Mouse (Mus musculus) liver, adult 2 months (tissue): ENCODE results near the gene Wfdc6b. TPM values are rescaled to one million over a fixed set of nuclear protein-coding genes. Genes with fewer than 3 reads are reported as not detected.
A peak's percentile ranks its signal among the peaks of the same experiment; 100 is the strongest.

Source experiments
- DNase-seq: peaks from one replicate; pipeline ENCODE4 v3.0.0-alpha.2; 2011; ENCODE audit warnings: low read depth, low spot score; ENCODE audit errors: extremely low read depth
- H3K27ac ChIP-seq: fragments of 200-500 bp; replicated peaks from 2 replicates; pipeline ENCODE4 v1.5.1; 2012; ENCODE audit warnings: low read depth, mild to moderate bottlenecking, control low read depth, inconsistent platforms, low read length; ENCODE audit not compliant: insufficient read depth
- H3K27me3 ChIP-seq: fragments of 200-500 bp; 2 replicates; pipeline ENCODE4 v1.6.1; 2012; ENCODE audit warnings: mild to moderate bottlenecking, moderate library complexity, low read length, inconsistent platforms; ENCODE audit not compliant: control insufficient read depth, insufficient read depth
- H3K36me3 ChIP-seq: fragments of 200-500 bp; 2 replicates; pipeline ENCODE4 v1.6.1; 2012; ENCODE audit warnings: low read length, inconsistent platforms; ENCODE audit not compliant: control insufficient read depth, insufficient read depth
- H3K4me1 ChIP-seq: fragments of 200-500 bp; 2 replicates; pipeline ENCODE4 v1.6.1; 2011; ENCODE audit warnings: low read length; ENCODE audit not compliant: control insufficient read depth, insufficient read depth
- H3K4me3 ChIP-seq: fragments of 200-500 bp; 2 replicates; pipeline ENCODE4 v1.5.1; 2011; ENCODE audit warnings: low read depth, mild to moderate bottlenecking, control low read depth, low read length, moderate library complexity; ENCODE audit not compliant: insufficient read depth
- H3K79me2 ChIP-seq: fragments of 200-500 bp; 2 replicates; pipeline ENCODE4 v1.6.1; 2012; ENCODE audit warnings: inconsistent platforms, mild to moderate bottlenecking, low read length, moderate library complexity; ENCODE audit not compliant: control insufficient read depth, insufficient read depth
- H3K9ac ChIP-seq: fragments of 200-500 bp; 2 replicates; pipeline ENCODE4 v1.6.1; 2012; ENCODE audit warnings: low read depth, mild to moderate bottlenecking, control low read depth, inconsistent platforms, low read length
- CTCF ChIP-seq: fragments of 200-500 bp; IDR thresholded peaks from 2 replicates; pipeline ENCODE4 v1.5.1; 2011; ENCODE audit warnings: low read depth, low read length, control low read depth
- POLR2A ChIP-seq: fragments of 200-500 bp; IDR thresholded peaks from 2 replicates; pipeline ENCODE4 v1.6.1; 2011; ENCODE audit warnings: low read length, control low read depth; ENCODE audit not compliant: insufficient read depth; ENCODE audit errors: extremely low read depth
- WGBS: fragments of 180-500 bp; shearing (Covaris S2); methylation state at CpG from one replicate; pipeline ENCODE4 v1.1.7; 2018; 5-methylcytosine and 5-hydroxymethylcytosine counted together
- polyA plus RNA-seq: library from polyadenylated mRNA; depleted of rRNA; stranded (reverse); fragments of >200 nt; gene quantifications from 2 replicates; pipeline ENCODE4 v1.2.3, GENCODE M21; 2012; rRNA removed
- total RNA-seq: library from RNA; depleted of rRNA; stranded (reverse); fragments of >200 nt; gene quantifications from 2 replicates; pipeline ENCODE4 v1.2.3, GENCODE M21; 2014; rRNA removed

The Wfdc6b gene
- total and polyA plus RNA-seq, 2 experiments, result not detected

- no peak for DNase-seq
- no peak overlapping the region for H3K27ac ChIP-seq
- TF ChIP-seq CTCF, result no peak
- TF ChIP-seq POLR2A, result no peak
- no peak overlapping the region for H3K4me3 ChIP-seq
- no peaks in the 10 kb centered on the region for H3K4me1 ChIP-seq
- 87% methylated on average over 13 of the region's 13 CpGs for WGBS
- no peaks in the 10 kb centered on the region for H3K36me3 ChIP-seq
- no peaks in the 10 kb centered on the region for H3K79me2 ChIP-seq
- H3K9ac ChIP-seq, result no peak overlapping the region
- no peaks in the 10 kb centered on the region for H3K27me3 ChIP-seq
These were observed 28.8 kb downstream of the Wfdc6b start for GRCm38 (mm10) chr2:164641881-164642673.

GRCm38 (mm10) chr2:164655858-164656257 lies 42.5 kb downstream of the Wfdc6b start, which contains the start of gene Wfdc10:
Wfdc10 (plus strand) TSS chr2:164656046.
- 17% methylated on average over 11 of the region's 11 CpGs for WGBS
- no peaks in the 10 kb centered on the region for H3K79me2 ChIP-seq
- DNase-seq, result no peak
- no peak within 1 kb of the TSS for H3K4me3 ChIP-seq
- H3K36me3 ChIP-seq, result no peaks in the 10 kb centered on the region
- TF ChIP-seq CTCF (peak; percentile 82), POLR2A (no peak)
- no peaks in the 10 kb centered on the region for H3K27me3 ChIP-seq
- no peaks in the 10 kb centered on the region for H3K4me1 ChIP-seq
- H3K27ac ChIP-seq, result no peak within 1 kb of the TSS
- H3K9ac ChIP-seq, result no peak within 1 kb of the TSS

GRCm38 (mm10) chr2:164656483-164656882 lies 43.2 kb downstream of the Wfdc6b start, which contains the start of gene Wfdc9:
Wfdc9 (minus strand) TSS chr2:164656583.
- Histone ChIP-seq H3K27ac (no peak within 1 kb of the TSS), H3K9ac (no peak within 1 kb of the TSS), H3K79me2 (no peaks in the 10 kb centered on the region), H3K4me3 (no peak within 1 kb of the TSS), H3K4me1 (no peaks in the 10 kb centered on the region), H3K27me3 (no peaks in the 10 kb centered on the region), H3K36me3 (no peaks in the 10 kb centered on the region)
- WGBS, result 76% methylated on average over 9 of the region's 9 CpGs
- DNase-seq, result no peak
- TF ChIP-seq POLR2A (no peak), CTCF (no peak)

GRCm38 (mm10) chr2:164664851-164665250 lies 51.5 kb downstream of the Wfdc6b start:
- H3K4me3 ChIP-seq, result no peak overlapping the region
- no peaks in the 10 kb centered on the region for H3K27me3 ChIP-seq
- no peak for TF ChIP-seq POLR2A
- no peak for TF ChIP-seq CTCF
- no peaks in the 10 kb centered on the region for H3K36me3 ChIP-seq
- H3K9ac ChIP-seq, result no peak overlapping the region
- 88% methylated on average over 7 of the region's 7 CpGs for WGBS
- no peak overlapping the region for H3K27ac ChIP-seq
- DNase-seq, result no peak
- H3K79me2 ChIP-seq, result no peaks in the 10 kb centered on the region
- H3K4me1 ChIP-seq, result no peaks in the 10 kb centered on the region

Other genes starting within 250 kb of the Wfdc6b start
Only the 30 nearest of the 33 such genes appear.
- gene Rbpjl, start 210.4 kb upstream of the Wfdc6b start, total RNA-seq, result 0.18 and 0.20 TPM in 2 replicates
- not detected in 2 replicates for gene Rbpjl, start 210.4 kb upstream of the Wfdc6b start, polyA plus RNA-seq
- gene Matn4, start 208.4 kb upstream of the Wfdc6b start, total RNA-seq, result 0.07 and 0.09 TPM in 2 replicates
- gene Matn4, start 208.4 kb upstream of the Wfdc6b start, polyA plus RNA-seq, result 0.04 and 0.05 TPM in 2 replicates
- 511 and 573 TPM in 2 replicates for gene Sdc4, start 169.6 kb upstream of the Wfdc6b start, total RNA-seq
- gene Sdc4, start 169.6 kb upstream of the Wfdc6b start, polyA plus RNA-seq, result 178 and 182 TPM in 2 replicates
- gene Sys1, start 156.6 kb upstream of the Wfdc6b start, total RNA-seq, result 33.7 and 40.9 TPM in 2 replicates
- gene Sys1, start 156.6 kb upstream of the Wfdc6b start, polyA plus RNA-seq, result 145 and 157 TPM in 2 replicates
- gene Gm20458, start 152.6 kb upstream of the Wfdc6b start, total RNA-seq, result 0.46 TPM in 1 of 2 replicates, not detected in the other
- 11.7 and 14.2 TPM in 2 replicates for gene Gm20458, start 152.6 kb upstream of the Wfdc6b start, polyA plus RNA-seq
- gene Trp53tg5, start 139.8 kb upstream of the Wfdc6b start, total RNA-seq, result not detected in 2 replicates
- not detected in 2 replicates for gene Trp53tg5, start 139.8 kb upstream of the Wfdc6b start, polyA plus RNA-seq
- gene Dbndd2, start 127.4 kb upstream of the Wfdc6b start, total RNA-seq, result 8.1 and 10.1 TPM in 2 replicates
- 7.6 and 9.5 TPM in 2 replicates for gene Dbndd2, start 127.4 kb upstream of the Wfdc6b start, polyA plus RNA-seq
- 7.5 and 14.2 TPM in 2 replicates for gene Pigt, start 116.0 kb upstream of the Wfdc6b start, total RNA-seq
- gene Pigt, start 116.0 kb upstream of the Wfdc6b start, polyA plus RNA-seq, result 56.7 and 63.7 TPM in 2 replicates
- gene Wfdc2, start 51.1 kb upstream of the Wfdc6b start, total RNA-seq, result 4.6 and 8.5 TPM in 2 replicates
- gene Wfdc2, start 51.1 kb upstream of the Wfdc6b start, polyA plus RNA-seq, result 9.9 and 18.9 TPM in 2 replicates
- gene Spint3, start 40.1 kb upstream of the Wfdc6b start, total RNA-seq, result not detected in 2 replicates
- gene Spint3, start 40.1 kb upstream of the Wfdc6b start, polyA plus RNA-seq, result not detected in 2 replicates
- gene Wfdc6a, start 28.1 kb upstream of the Wfdc6b start, total RNA-seq, result not detected in 2 replicates
- gene Wfdc6a, start 28.1 kb upstream of the Wfdc6b start, polyA plus RNA-seq, result 0.11 TPM in 1 of 2 replicates, not detected in the other
- not detected in 2 replicates for gene Eppin, start 19.9 kb upstream of the Wfdc6b start, total RNA-seq
- not detected in 2 replicates for gene Eppin, start 19.9 kb upstream of the Wfdc6b start, polyA plus RNA-seq
- not detected in 2 replicates for gene Wfdc8, start 104 bp downstream of the Wfdc6b start, total RNA-seq
- not detected in 2 replicates for gene Wfdc8, start 104 bp downstream of the Wfdc6b start, polyA plus RNA-seq
- not detected in 2 replicates for gene Wfdc16, start 25.3 kb downstream of the Wfdc6b start, total RNA-seq
- gene Wfdc16, start 25.3 kb downstream of the Wfdc6b start, polyA plus RNA-seq, result 0.07 TPM in 1 of 2 replicates, not detected in the other
- not detected in 2 replicates for gene Wfdc10, start 42.5 kb downstream of the Wfdc6b start, total RNA-seq
- not detected in 2 replicates for gene Wfdc10, start 42.5 kb downstream of the Wfdc6b start, polyA plus RNA-seq
- gene Wfdc9, start 43.1 kb downstream of the Wfdc6b start, total RNA-seq, result not detected in 2 replicates
- not detected in 2 replicates for gene Wfdc9, start 43.1 kb downstream of the Wfdc6b start, polyA plus RNA-seq
- gene Wfdc11, start 60.6 kb downstream of the Wfdc6b start, total RNA-seq, result not detected in 2 replicates
- gene Wfdc11, start 60.6 kb downstream of the Wfdc6b start, polyA plus RNA-seq, result not detected in 2 replicates
- not detected in 2 replicates for gene Wfdc13, start 71.6 kb downstream of the Wfdc6b start, total RNA-seq
- gene Wfdc13, start 71.6 kb downstream of the Wfdc6b start, polyA plus RNA-seq, result not detected in 2 replicates
- gene Spint4, start 85.0 kb downstream of the Wfdc6b start, total RNA-seq, result not detected in 2 replicates
- not detected in 2 replicates for gene Spint4, start 85.0 kb downstream of the Wfdc6b start, polyA plus RNA-seq
- gene Spint5, start 101.8 kb downstream of the Wfdc6b start, total RNA-seq, result not detected in 2 replicates
- gene Spint5, start 101.8 kb downstream of the Wfdc6b start, polyA plus RNA-seq, result not detected in 2 replicates
- 0.09 and 0.81 TPM in 2 replicates for gene Wfdc3, start 132.4 kb downstream of the Wfdc6b start, total RNA-seq
- 0.07 and 0.21 TPM in 2 replicates for gene Wfdc3, start 132.4 kb downstream of the Wfdc6b start, polyA plus RNA-seq
- 11.8 and 12.9 TPM in 2 replicates for gene Dnttip1, start 132.5 kb downstream of the Wfdc6b start, total RNA-seq
- gene Dnttip1, start 132.5 kb downstream of the Wfdc6b start, polyA plus RNA-seq, result 11.9 and 17.6 TPM in 2 replicates
- gene Ube2c, start 156.4 kb downstream of the Wfdc6b start, total RNA-seq, result 0.18 and 1.9 TPM in 2 replicates
- 1.2 and 1.5 TPM in 2 replicates for gene Ube2c, start 156.4 kb downstream of the Wfdc6b start, polyA plus RNA-seq
- 6.1 TPM in 1 of 2 replicates, not detected in the other for gene Tnnc2, start 166.4 kb downstream of the Wfdc6b start, total RNA-seq
- not detected in 2 replicates for gene Tnnc2, start 166.4 kb downstream of the Wfdc6b start, polyA plus RNA-seq
- gene Snx21, start 172.3 kb downstream of the Wfdc6b start, total RNA-seq, result 10.8 and 12.6 TPM in 2 replicates
- gene Snx21, start 172.3 kb downstream of the Wfdc6b start, polyA plus RNA-seq, result 14.4 and 14.6 TPM in 2 replicates
- gene Acot8, start 191.4 kb downstream of the Wfdc6b start, total RNA-seq, result 19.4 and 25.8 TPM in 2 replicates
- gene Acot8, start 191.4 kb downstream of the Wfdc6b start, polyA plus RNA-seq, result 46.1 and 53.2 TPM in 2 replicates
- 0.83 and 1.1 TPM in 2 replicates for gene Zswim3, start 191.6 kb downstream of the Wfdc6b start, total RNA-seq
- 0.73 and 0.82 TPM in 2 replicates for gene Zswim3, start 191.6 kb downstream of the Wfdc6b start, polyA plus RNA-seq
- 0.55 and 0.81 TPM in 2 replicates for gene Zswim1, start 209.2 kb downstream of the Wfdc6b start, total RNA-seq
- 3.2 and 4.4 TPM in 2 replicates for gene Zswim1, start 209.2 kb downstream of the Wfdc6b start, polyA plus RNA-seq
- gene Spata25, start 215.0 kb downstream of the Wfdc6b start, total RNA-seq, result 0.18 TPM in 1 of 2 replicates, not detected in the other
- gene Spata25, start 215.0 kb downstream of the Wfdc6b start, polyA plus RNA-seq, result not detected in 2 replicates
- gene Ctsa, start 219.4 kb downstream of the Wfdc6b start, total RNA-seq, result 112 and 135 TPM in 2 replicates
- 164 and 279 TPM in 2 replicates for gene Ctsa, start 219.4 kb downstream of the Wfdc6b start, polyA plus RNA-seq